Mouse (Mus musculus) bone marrow macrophage, adult 2 months (primary cell): Measurements from ENCODE around the gene Mrvi1.

Source experiments
- CTCF ChIP-seq: IDR thresholded peaks from 2 replicates; pipeline ENCODE4 v1.5.1; 2012; ENCODE audit warnings: low read depth, mild to moderate bottlenecking, low read length, moderate library complexity
- POLR2A ChIP-seq: IDR thresholded peaks from 2 replicates; pipeline ENCODE4 v1.6.1; 2012; ENCODE audit warnings: mild to moderate bottlenecking, low read depth, low read length, borderline replicate concordance

GRCm38 (mm10) chr7:110966853-110967252, 15.4 kb downstream of the Mrvi1 start:
- no peak for TF ChIP-seq POLR2A
- TF ChIP-seq CTCF, result no peak
